Mouse (Mus musculus) hindbrain, postnatal 0 days (tissue): ENCODE measurements at regions not wholly inside any gene's neighbourhood (a gene's known extent, or its start where the extent isn't known, plus 50 kb on each side); places are given as distances from the start of the nearest gene placed in this dataset.

ENCODE experiments used
- ATAC-seq: fragments of 200-750 bp; cut with Nextera tagmentation; 2 replicates; pipeline ENCODE4 v1.8.0; 2017; ENCODE audit warnings: mild to moderate bottlenecking, moderate TSS enrichment, moderate library complexity
- DNase-seq: peaks from one replicate; pipeline ENCODE4 v3.0.0-alpha.2; 2015; ENCODE audit warnings: low spot score
- H3K27ac ChIP-seq: fragments of 300-500 bp; sonication (generic); 2 replicates; pipeline ENCODE4 v1.5.1; 2014; ENCODE audit warnings: mild to moderate bottlenecking
- H3K27me3 ChIP-seq: fragments of 300-500 bp; sonication (generic); 2 replicates; pipeline ENCODE4 v1.6.1; 2014; ENCODE audit warnings: low read length, mixed read lengths; ENCODE audit not compliant: insufficient read depth
- H3K36me3 ChIP-seq: fragments of 300-500 bp; sonication (generic); 2 replicates; pipeline ENCODE4 v1.6.1; 2014; ENCODE audit warnings: low read length, mixed read lengths; ENCODE audit not compliant: insufficient read depth
- H3K4me1 ChIP-seq: fragments of 300-500 bp; sonication (generic); 2 replicates; pipeline ENCODE4 v1.6.1; 2014; ENCODE audit warnings: antibody characterized with exemption, low read length, mixed read lengths; ENCODE audit not compliant: insufficient read depth
- H3K4me2 ChIP-seq: fragments of 300-500 bp; sonication (generic); 2 replicates; pipeline ENCODE4 v1.6.1; 2014; ENCODE audit warnings: low read depth, mild to moderate bottlenecking, low read length, moderate library complexity, mixed read lengths
- H3K4me3 ChIP-seq: fragments of 300-500 bp; sonication (generic); 2 replicates; pipeline ENCODE4 v1.5.1; 2014; ENCODE audit warnings: low read length
- H3K9ac ChIP-seq: fragments of 300-500 bp; sonication (generic); replicated peaks from 2 replicates; pipeline ENCODE4 v1.6.1; 2014; ENCODE audit warnings: mild to moderate bottlenecking, low read length, moderate library complexity, mixed read lengths
- H3K9me3 ChIP-seq: fragments of 300-500 bp; sonication (generic); 2 replicates; pipeline ENCODE4 v1.6.1; 2016; ENCODE audit warnings: low read length, mixed read lengths
- CTCF ChIP-seq: IDR thresholded peaks from 2 replicates; pipeline ENCODE4 v1.5.1; 2016; ENCODE audit warnings: antibody characterized with exemption, control low read depth, low read depth
- WGBS: fragments of 180-500 bp; shearing (Covaris S2); extraction: QIAGEN DNeasy Blood & Tissue Kit; methylation state at CpG from one replicate; pipeline ENCODE4 v1.1.7; 2014; 5-methylcytosine and 5-hydroxymethylcytosine counted together

- no peak overlapping the region for H3K4me3 ChIP-seq
- no peaks in the 10 kb centered on the region for H3K36me3 ChIP-seq
- H3K27me3 ChIP-seq, result no peaks in the 10 kb centered on the region
- H3K4me2 ChIP-seq, result no peak overlapping the region
- peak; percentile 84; the same call in 1 of the 2 replicates for ATAC-seq
- no peak for TF ChIP-seq CTCF
- H3K9me3 ChIP-seq, result no peaks in the 10 kb centered on the region
- 52% methylated on average over 5 of the region's 5 CpGs for WGBS
- H3K27ac ChIP-seq, result no peak overlapping the region; the same call in 1 of the 2 replicates
- DNase-seq, result peak; percentile 17
- no peak overlapping the region for H3K9ac ChIP-seq
- no peaks in the 10 kb centered on the region for H3K4me1 ChIP-seq
Observed at GRCm38 (mm10) chr12:50698613-50699442, 49.9 kb upstream of the Prkd1 start.
